Mouse (Mus musculus) C2C12 (cell line): ENCODE results near the gene Eif2b1.

Source experiments
- CTCF ChIP-seq: IDR thresholded peaks from one replicate; pipeline ENCODE4 v1.5.1; 2011; ENCODE audit not compliant: control insufficient read depth, insufficient read depth, insufficient read length
- FOSL1 ChIP-seq: IDR thresholded peaks from one replicate; pipeline ENCODE4 v1.8.0; 2011; ENCODE audit warnings: mild to moderate bottlenecking, low read length; ENCODE audit not compliant: poor library complexity, insufficient read depth, severe bottlenecking
- MAX ChIP-seq: IDR thresholded peaks from one replicate; pipeline ENCODE4 v1.6.1; 2011; ENCODE audit warnings: mild to moderate bottlenecking, control low read depth
- MYOD1 ChIP-seq: IDR thresholded peaks from one replicate; pipeline ENCODE4 v1.6.1; 2011; ENCODE audit warnings: low read depth; ENCODE audit not compliant: control insufficient read depth, insufficient read length
- USF1 ChIP-seq: IDR thresholded peaks from one replicate; pipeline ENCODE4 v1.6.1; 2011; ENCODE audit warnings: low read depth, mild to moderate bottlenecking, control low read depth, moderate library complexity

- TF ChIP-seq MYOD1 (no peak), CTCF (no peak), MAX (no peak), USF1 (no peak), FOSL1 (no peak)
Observed at GRCm38 (mm10) chr5:124598224-124599174, 19.6 kb upstream of the Eif2b1 start.
